9 mouse cellular contexts compared by ENCODE assay signal in genomic region chr11:78181830-78182357, GRCm38 (mm10). TPM values are rescaled to one million over a fixed set of nuclear protein-coding genes. Genes with fewer than 3 reads are reported as not detected.
A peak's percentile ranks its signal among the peaks of the same experiment; 100 is the strongest.
DNase-seq lines count a peak whose midpoint lies in the region; ATAC-seq and TF ChIP-seq lines count a peak whose summit lies in the region.
"Had no signal": no experiment of that assay in that cellular context is flagged by ENCODE, and none has a peak within 500 bp of the region (broad histone marks: within the 10 kb centered on the region; RNA-seq: fewer than 3 reads in every experiment).

No protein-coding gene starts in this region.

- TF ChIP-seq CTCF in heart, postnatal 0 days (IDR thresholded peaks at IDR 0.05; ENCODE audit: low read depth) = no peak

- H3K9ac ChIP-seq in heart, postnatal 0 days (replicated peaks; ENCODE audit: low read depth, low read length) = no peak overlapping the region
- H3K9ac ChIP-seq in midbrain, embryonic 16.5 days (ENCODE audit: low read depth, low read length) = peak overlapping the region; percentile 84; the same call in 1 of the 2 replicates

- no peak for DNase-seq in heart, postnatal 0 days (ENCODE audit: low spot score)
- DNase-seq in heart, postnatal 4 days = no peak
- no peak for DNase-seq in embryonic facial prominence, embryonic 10.5 days (ENCODE audit: low spot score)
- DNase-seq in induced T-regulatory cell, adult 2 months (ENCODE audit: low read depth) = peak; percentile 18
- no peak for DNase-seq in layer of hippocampus, adult 9-11 months
- no peak for DNase-seq in frontal cortex, postnatal 25 days (ENCODE audit: low spot score in 2 of 2)
- DNase-seq in left cerebral cortex, adult 8-10 months (ENCODE audit: low spot score in 2 of 2) = no peak
- DNase-seq: thymus, postnatal 4 days had no signal

- no peak overlapping the region for H3K27ac ChIP-seq in heart, postnatal 0 days (ENCODE audit: low read depth)
- peak overlapping the region; percentile 99; the same call in 1 of the 2 replicates for H3K27ac ChIP-seq in embryonic facial prominence, embryonic 10.5 days (replicated peaks)
- H3K27ac ChIP-seq in midbrain, embryonic 16.5 days (ENCODE audit: low read length) = no peak overlapping the region

- no peaks in the 10 kb centered on the region for H3K27me3 ChIP-seq in heart, postnatal 0 days (ENCODE audit: control insufficient read depth, insufficient read depth, low read length)
- H3K27me3 ChIP-seq in embryonic facial prominence, embryonic 10.5 days (replicated peaks; ENCODE audit: low read depth, poor library complexity, severe bottlenecking) = no peaks in the 10 kb centered on the region
- no peaks in the 10 kb centered on the region for H3K27me3 ChIP-seq in midbrain, embryonic 16.5 days (ENCODE audit: control insufficient read depth, insufficient read depth, low read depth, low read length)

- no peak for ATAC-seq in heart, postnatal 0 days (ENCODE audit: insufficient read depth, low read depth)
- ATAC-seq in midbrain, embryonic 16.5 days = no peak

- H3K9me3 ChIP-seq in heart, postnatal 0 days (replicated peaks; ENCODE audit: control insufficient read depth, low read length) = no peaks in the 10 kb centered on the region
- no peaks in the 10 kb centered on the region for H3K9me3 ChIP-seq in embryonic facial prominence, embryonic 10.5 days
- no peaks in the 10 kb centered on the region for H3K9me3 ChIP-seq in midbrain, embryonic 16.5 days (replicated peaks; ENCODE audit: control insufficient read depth, low read length, poor library complexity, severe bottlenecking)

- peaks cover 29% of the 10 kb centered on the region for H3K36me3 ChIP-seq in heart, postnatal 0 days (replicated peaks; ENCODE audit: control insufficient read depth, insufficient read depth, low read length)
- peaks cover 41% of the 10 kb centered on the region for H3K36me3 ChIP-seq in embryonic facial prominence, embryonic 10.5 days (replicated peaks)
- peaks cover 13% of the 10 kb centered on the region for H3K36me3 ChIP-seq in midbrain, embryonic 16.5 days (ENCODE audit: control insufficient read depth, insufficient read depth, low read length)

- H3K4me3 ChIP-seq in heart, postnatal 0 days (ENCODE audit: low read depth, low read length) = peak overlapping the region; percentile 94
- H3K4me3 ChIP-seq in embryonic facial prominence, embryonic 10.5 days = peak overlapping the region; percentile 95
- H3K4me3 ChIP-seq in midbrain, embryonic 16.5 days (ENCODE audit: low read depth, low read length) = peak overlapping the region; percentile 67

- peak overlapping the region; percentile 83 for H3K4me2 ChIP-seq in heart, postnatal 0 days (ENCODE audit: low read depth, low read length)
- H3K4me2 ChIP-seq in midbrain, embryonic 16.5 days (ENCODE audit: low read length) = peak overlapping the region; percentile 73

- TF ChIP-seq EP300 in heart, postnatal 0 days (IDR thresholded peaks at IDR 0.05; ENCODE audit: low read depth) = no peak

- H3K4me1 ChIP-seq in heart, postnatal 0 days (ENCODE audit: control insufficient read depth, insufficient read depth) = peaks cover 17% of the 10 kb centered on the region
- peaks cover 61% of the 10 kb centered on the region for H3K4me1 ChIP-seq in embryonic facial prominence, embryonic 10.5 days
- H3K4me1 ChIP-seq in midbrain, embryonic 16.5 days (ENCODE audit: control insufficient read depth, insufficient read depth, low read length) = peaks cover 32% of the 10 kb centered on the region

- 40% methylated on average over 2 of the region's 2 CpGs for WGBS in heart, postnatal 0 days
- WGBS in embryonic facial prominence, embryonic 10.5 days = 47% methylated on average over 2 of the region's 2 CpGs
- 53% methylated on average over 2 of the region's 2 CpGs for WGBS in midbrain, embryonic 16.5 days

RNA-seq across cellular contexts. Expression of gene Rpl23a, which starts 1.5 kb away (rescaled TPM):
- total RNA-seq in heart, postnatal 0 days (2014; rRNA removed; ENCODE audit: low replicate concordance) = 473 and 508 TPM in 2 replicates
- polyA plus RNA-seq in heart, postnatal 0 days (2015; fragmentation: Nextera tagmentation; extraction: Ambion mirVana) = 719 and 776 TPM in 2 replicates
- 1,000 to 10,000 TPM; 1,082 to 1,148 TPM for total RNA-seq in heart, postnatal 4 days (2021)
- 1,123 and 1,138 TPM in 2 replicates for polyA plus RNA-seq in embryonic facial prominence, embryonic 10.5 days (2016; fragmentation: Nextera tagmentation; extraction: Ambion mirVana)
- 698 and 713 TPM in 2 replicates for polyA plus RNA-seq in midbrain, embryonic 16.5 days (2015; fragmentation: Nextera tagmentation; extraction: Ambion mirVana)
- 100 to 1,000 TPM; 678 to 790 (median 743) TPM for total RNA-seq in left cerebral cortex, adult 8-10 months (2022)

RNA-seq across cellular contexts. Expression of gene Tlcd1, which starts 5.4 kb away (rescaled TPM):
- 19.9 and 24.1 TPM in 2 replicates for total RNA-seq in heart, postnatal 0 days (2014; rRNA removed; ENCODE audit: low replicate concordance)
- polyA plus RNA-seq in heart, postnatal 0 days (2015; fragmentation: Nextera tagmentation; extraction: Ambion mirVana) = 15.1 and 16.8 TPM in 2 replicates
- total RNA-seq in heart, postnatal 4 days (2021) = 1 to 10 TPM; 8.4 to 9.8 TPM
- 8.8 and 9.2 TPM in 2 replicates for polyA plus RNA-seq in embryonic facial prominence, embryonic 10.5 days (2016; fragmentation: Nextera tagmentation; extraction: Ambion mirVana)
- polyA plus RNA-seq in midbrain, embryonic 16.5 days (2015; fragmentation: Nextera tagmentation; extraction: Ambion mirVana) = 7.4 and 10.1 TPM in 2 replicates
- 10 to 100 TPM; 24.8 to 34.9 (median 28.4) TPM for total RNA-seq in left cerebral cortex, adult 8-10 months (2022)

RNA-seq across cellular contexts. Expression of gene Nek8, which starts 5.4 kb away (rescaled TPM):
- total RNA-seq in heart, postnatal 0 days (2014; rRNA removed; ENCODE audit: low replicate concordance) = 24.6 and 27.2 TPM in 2 replicates
- 8.1 and 9.1 TPM in 2 replicates for polyA plus RNA-seq in heart, postnatal 0 days (2015; fragmentation: Nextera tagmentation; extraction: Ambion mirVana)
- 1 to 10 TPM; 7.7 to 8.6 TPM for total RNA-seq in heart, postnatal 4 days (2021)
- 13.5 and 15.3 TPM in 2 replicates for polyA plus RNA-seq in embryonic facial prominence, embryonic 10.5 days (2016; fragmentation: Nextera tagmentation; extraction: Ambion mirVana)
- 4.8 and 6.6 TPM in 2 replicates for polyA plus RNA-seq in midbrain, embryonic 16.5 days (2015; fragmentation: Nextera tagmentation; extraction: Ambion mirVana)
- 1 to 10 TPM; 2.0 to 4.3 (median 2.8) TPM for total RNA-seq in left cerebral cortex, adult 8-10 months (2022)

RNA-seq across cellular contexts. Expression of gene Rab34, which starts 6.3 kb away (rescaled TPM):
- total RNA-seq in heart, postnatal 0 days (2014; rRNA removed; ENCODE audit: low replicate concordance) = 55.1 and 57.5 TPM in 2 replicates
- polyA plus RNA-seq in heart, postnatal 0 days (2015; fragmentation: Nextera tagmentation; extraction: Ambion mirVana) = 37.1 and 39.7 TPM in 2 replicates
- total RNA-seq in heart, postnatal 4 days (2021) = 10 to 100 TPM; 25.2 to 28.0 TPM
- polyA plus RNA-seq in embryonic facial prominence, embryonic 10.5 days (2016; fragmentation: Nextera tagmentation; extraction: Ambion mirVana) = 107 and 123 TPM in 2 replicates
- polyA plus RNA-seq in midbrain, embryonic 16.5 days (2015; fragmentation: Nextera tagmentation; extraction: Ambion mirVana) = 49.9 and 55.7 TPM in 2 replicates
- 10 to 100 TPM; 23.9 to 29.6 (median 26.2) TPM for total RNA-seq in left cerebral cortex, adult 8-10 months (2022)

RNA-seq across cellular contexts. Expression of gene Proca1, which starts 11.3 kb away (rescaled TPM):
- total RNA-seq in heart, postnatal 0 days (2014; rRNA removed; ENCODE audit: low replicate concordance) = not detected in 2 replicates
- polyA plus RNA-seq in heart, postnatal 0 days (2015; fragmentation: Nextera tagmentation; extraction: Ambion mirVana) = 2.1 and 3.2 TPM in 2 replicates
- total RNA-seq in heart, postnatal 4 days (2021) = 1 to 10 TPM in 1 of 2 experiments, under 1 TPM in 1; 0.81 to 1.4 TPM
- polyA plus RNA-seq in embryonic facial prominence, embryonic 10.5 days (2016; fragmentation: Nextera tagmentation; extraction: Ambion mirVana) = 1.6 and 2.3 TPM in 2 replicates
- polyA plus RNA-seq in midbrain, embryonic 16.5 days (2015; fragmentation: Nextera tagmentation; extraction: Ambion mirVana) = 2.3 and 2.6 TPM in 2 replicates
- total RNA-seq in left cerebral cortex, adult 8-10 months (2022) = 1 to 10 TPM; 5.9 to 7.4 (median 6.8) TPM
